Mouse (Mus musculus): ENCODE results near the gene Acbd4. TPM values are rescaled to one million over a fixed set of nuclear protein-coding genes. Genes with fewer than 3 reads are reported as not detected.

Acbd4 gene
- total RNA-seq, 4 experiments from 2014 or later, result 88.4 to 98.2 (median 94.7) TPM

- DNase-seq (ENCODE audit: low spot score in 2 of 2), result no peak
Measured at GRCm38 (mm10) chr11:103141101-103141943, 39.8 kb downstream of the Acbd4 start.

- DNase-seq (ENCODE audit: low spot score in 2 of 2), result no peak
Measured at GRCm38 (mm10) chr11:103141944-103142255, 40.4 kb downstream of the Acbd4 start.

GRCm38 (mm10) chr11:103142441-103143182, 41.1 kb downstream of the Acbd4 start:
- peak; percentile 89 to 91 for DNase-seq (ENCODE audit: low spot score in 2 of 2)

GRCm38 (mm10) chr11:103144309-103145285, 43.1 kb downstream of the Acbd4 start:
- no peak for DNase-seq (ENCODE audit: low spot score in 2 of 2)

GRCm38 (mm10) chr11:103146386-103146785, 44.9 kb downstream of the Acbd4 start:
- no peak for DNase-seq (ENCODE audit: low spot score in 2 of 2)

- no peak for DNase-seq (ENCODE audit: low spot score in 2 of 2)
Measured at GRCm38 (mm10) chr11:103147766-103148165, 46.3 kb downstream of the Acbd4 start.

GRCm38 (mm10) chr11:103149771-103150170, 48.3 kb downstream of the Acbd4 start:
- no peak for DNase-seq (ENCODE audit: low spot score in 2 of 2)

GRCm38 (mm10) chr11:103158621-103159478, 57.4 kb downstream of the Acbd4 start:
- peak; percentile 87 to 95 for DNase-seq (ENCODE audit: low spot score in 2 of 2)

- DNase-seq (ENCODE audit: low spot score in 2 of 2), result no peak
Measured at GRCm38 (mm10) chr11:103160738-103161137, 59.3 kb downstream of the Acbd4 start.

- no peak for DNase-seq (ENCODE audit: low spot score in 2 of 2)
Measured at GRCm38 (mm10) chr11:103161449-103161848, 60.0 kb downstream of the Acbd4 start.

Other genes starting within 250 kb of the Acbd4 start
- gene Eftud2, start 220.7 kb upstream of the Acbd4 start, total RNA-seq (2022), result 100 to 1,000 TPM; 123 to 142 (median 133) TPM
- gene Ccdc103, start 220.5 kb upstream of the Acbd4 start, total RNA-seq (2022), result 1 to 10 TPM; 1.5 to 3.2 (median 1.9) TPM
- gene Fam187a, start 216.5 kb upstream of the Acbd4 start, total RNA-seq (2022), result under 1 TPM in 1 of 4 experiments, not detected in 3; 0.33 TPM
- gene Gfap, start 200.8 kb upstream of the Acbd4 start, total RNA-seq (2022), result 1,000 to 10,000 TPM in 2 of 4 experiments, 100 to 1,000 TPM in 2; 331 to 2,605 (median 1,138) TPM
- gene Kif18b, start 176.6 kb upstream of the Acbd4 start, total RNA-seq (2022), result under 1 TPM in 3 of 4 experiments, not detected in 1; 0.14 to 0.29 (median 0.23) TPM
- gene C1ql1, start 155.0 kb upstream of the Acbd4 start, total RNA-seq (2022), result 10 to 100 TPM; 13.9 to 19.7 (median 16.6) TPM
- 100 to 1,000 TPM; 152 to 165 (median 160) TPM for gene Nmt1, start 73.5 kb upstream of the Acbd4 start, total RNA-seq (2022)
- 10 to 100 TPM; 55.2 to 71.2 (median 63.6) TPM for gene Dcakd, start 73.3 kb upstream of the Acbd4 start, total RNA-seq (2022)
- gene Plcd3, start within 50 bp of the Acbd4 start, total RNA-seq (2022), result 10 to 100 TPM; 11.0 to 15.3 (median 12.8) TPM
- 10 to 100 TPM; 39.0 to 51.3 (median 45.9) TPM for gene Hexim1, start 14.5 kb downstream of the Acbd4 start, total RNA-seq (2022)
- gene Hexim2, start 30.7 kb downstream of the Acbd4 start, total RNA-seq (2022), result 10 to 100 TPM in 3 of 4 experiments, 1 to 10 TPM in 1; 9.4 to 15.1 (median 11.6) TPM
- 100 to 1,000 TPM; 121 to 133 (median 125) TPM for gene Fmnl1, start 69.4 kb downstream of the Acbd4 start, total RNA-seq (2022)
- 1 to 10 TPM; 1.4 to 3.1 (median 2.2) TPM for gene 1700023F06Rik, start 106.9 kb downstream of the Acbd4 start, total RNA-seq (2022)
- gene Spata32, start 116.8 kb downstream of the Acbd4 start, total RNA-seq (2022), result 1 to 10 TPM; 1.4 to 3.0 (median 2.1) TPM
- gene Map3k14, start 165.8 kb downstream of the Acbd4 start, total RNA-seq (2022), result 1 to 10 TPM; 4.6 to 5.5 (median 4.8) TPM

Data from layer of hippocampus, adult 8-10 months (tissue).